Mouse (Mus musculus) bone marrow macrophage, adult 2 months (primary cell): ENCODE measurements around the gene Ttll12. TPM values are rescaled to one million over a fixed set of nuclear protein-coding genes. Genes with fewer than 3 reads are reported as not detected.

Experiments
- H3K27ac ChIP-seq: 2 replicates; pipeline ENCODE4 v1.5.1; 2012; ENCODE audit warnings: low read depth, low read length; ENCODE audit not compliant: insufficient read depth
- H3K4me1 ChIP-seq: 2 replicates; pipeline ENCODE4 v1.6.1; 2012; ENCODE audit warnings: low read length; ENCODE audit not compliant: control insufficient read depth, insufficient read depth
- H3K4me3 ChIP-seq: 2 replicates; pipeline ENCODE4 v1.5.1; 2012; ENCODE audit warnings: mild to moderate bottlenecking, low read length, moderate library complexity; ENCODE audit not compliant: insufficient read depth
- CTCF ChIP-seq: IDR thresholded peaks from 2 replicates; pipeline ENCODE4 v1.5.1; 2012; ENCODE audit warnings: low read depth, mild to moderate bottlenecking, low read length, moderate library complexity
- POLR2A ChIP-seq: IDR thresholded peaks from 2 replicates; pipeline ENCODE4 v1.6.1; 2012; ENCODE audit warnings: mild to moderate bottlenecking, low read depth, low read length, borderline replicate concordance
- polyA plus RNA-seq: library from polyadenylated mRNA; stranded (reverse); fragments of >200 nt; gene quantifications from 2 replicates; pipeline ENCODE4 v1.2.4, GENCODE M21; 2012; ENCODE audit not compliant: missing spikeins, insufficient read depth, insufficient read length

The Ttll12 gene
- polyA plus RNA-seq, 1 experiment = 14.1 TPM

DNA sequence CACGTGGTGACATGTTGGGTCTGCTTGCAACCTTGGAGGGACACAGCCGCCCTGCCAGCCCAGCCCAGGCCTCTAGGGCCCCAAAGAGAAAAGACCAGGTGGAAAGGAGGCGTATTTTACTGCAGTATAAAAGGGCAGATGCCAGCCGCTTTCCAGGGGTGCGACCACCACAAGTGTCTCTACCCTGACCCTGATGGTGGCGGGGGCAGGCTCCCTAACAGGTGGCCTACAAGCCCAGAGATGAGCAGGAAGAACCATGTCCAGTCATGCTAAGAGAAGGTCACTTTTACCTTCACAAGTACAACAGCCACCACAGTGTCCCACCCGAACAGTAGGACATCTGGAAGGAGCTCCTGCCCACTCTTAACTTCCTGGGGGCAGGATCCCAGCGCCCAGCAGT, 19.4 kb downstream of the Ttll12 start:
- Histone ChIP-seq H3K4me3 (no peak overlapping the region), H3K27ac (no peak overlapping the region), H3K4me1 (no peaks in the 10 kb centered on the region)
- TF ChIP-seq CTCF (no peak), POLR2A (no peak)

DNA sequence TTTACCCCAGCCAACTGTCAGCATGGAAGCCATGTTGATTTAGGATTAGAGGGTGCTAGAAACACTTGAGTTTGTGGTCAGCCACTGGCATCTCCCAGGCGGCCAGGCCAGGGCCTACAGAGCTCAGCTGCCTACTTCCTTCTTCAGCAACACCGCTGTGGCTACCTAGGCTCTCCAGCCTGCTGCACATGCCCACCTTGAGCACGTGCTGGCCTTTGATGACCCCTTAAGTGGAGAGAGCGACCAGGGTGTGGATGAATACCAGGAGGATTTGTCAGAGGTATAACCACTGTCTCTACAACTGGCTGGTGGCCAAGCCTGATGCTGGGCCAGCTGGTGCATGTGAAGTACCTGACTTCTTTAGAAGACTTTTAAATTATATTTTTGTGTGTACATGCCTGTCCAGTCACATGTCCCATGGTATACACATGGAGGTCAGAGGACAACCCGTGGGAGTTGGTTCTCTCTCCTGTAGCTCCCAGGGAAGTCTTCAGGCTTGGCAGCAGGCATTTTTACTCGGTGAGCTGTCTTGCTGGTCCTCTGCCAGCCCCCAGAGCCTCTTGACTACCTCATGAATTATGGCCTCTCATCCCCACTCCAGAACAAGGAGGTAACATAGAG, 20.1 kb downstream of the Ttll12 start:
- no peak for TF ChIP-seq POLR2A
- no peak for TF ChIP-seq CTCF
- no peaks in the 10 kb centered on the region for H3K4me1 ChIP-seq
- no peak overlapping the region for H3K27ac ChIP-seq
- H3K4me3 ChIP-seq = no peak overlapping the region

DNA sequence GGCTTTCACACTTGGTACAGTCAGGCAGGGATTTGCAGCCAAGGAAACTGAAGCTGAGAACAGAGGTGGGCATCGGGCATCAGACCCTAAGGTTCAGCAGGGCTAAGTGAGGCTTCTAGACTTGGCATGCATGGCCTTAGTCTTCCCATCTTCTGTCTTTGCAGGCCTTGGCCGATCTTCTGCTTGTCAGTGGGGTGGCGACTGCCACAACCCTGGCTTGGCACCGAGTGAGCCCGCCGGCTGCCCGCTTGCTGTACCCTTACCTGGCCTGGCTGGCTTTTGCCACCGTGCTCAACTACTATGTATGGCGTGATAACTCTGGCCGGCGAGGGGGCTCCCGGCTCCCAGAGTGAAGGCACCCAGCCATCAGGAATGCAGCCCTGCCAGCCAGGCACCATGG, 21.4 kb downstream of the Ttll12 start:
- Histone ChIP-seq H3K4me1 (0 out of 2 replicates have a peak, but pooled peaks cover 2% of the 10 kb centered on the region), H3K27ac (no peak overlapping the region), H3K4me3 (no peak overlapping the region)
- no peak for TF ChIP-seq CTCF
- TF ChIP-seq POLR2A = no peak

DNA sequence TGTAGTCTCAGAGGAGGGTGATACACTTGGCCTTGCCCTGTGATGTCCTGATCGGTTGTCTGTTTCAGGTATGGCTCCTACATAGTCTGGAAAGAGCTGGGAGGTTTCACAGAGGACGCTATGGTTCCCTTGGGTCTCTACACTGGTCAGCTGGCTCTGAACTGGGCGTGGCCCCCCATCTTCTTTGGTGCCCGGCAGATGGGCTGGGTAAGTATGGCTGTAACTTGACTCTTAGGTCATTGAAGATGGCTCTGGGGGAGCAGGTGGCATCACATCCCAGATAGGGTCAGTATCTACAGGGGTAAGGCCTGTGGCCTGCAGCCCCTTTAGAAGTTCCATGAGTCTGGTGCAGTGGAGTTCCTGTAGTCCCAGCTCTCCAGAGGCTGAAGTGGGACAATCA, 22.8 kb downstream of the Ttll12 start:
- no peak overlapping the region for H3K27ac ChIP-seq
- H3K4me1 ChIP-seq = peaks cover 4% of the 10 kb centered on the region
- TF ChIP-seq POLR2A = no peak
- no peak overlapping the region for H3K4me3 ChIP-seq

DNA sequence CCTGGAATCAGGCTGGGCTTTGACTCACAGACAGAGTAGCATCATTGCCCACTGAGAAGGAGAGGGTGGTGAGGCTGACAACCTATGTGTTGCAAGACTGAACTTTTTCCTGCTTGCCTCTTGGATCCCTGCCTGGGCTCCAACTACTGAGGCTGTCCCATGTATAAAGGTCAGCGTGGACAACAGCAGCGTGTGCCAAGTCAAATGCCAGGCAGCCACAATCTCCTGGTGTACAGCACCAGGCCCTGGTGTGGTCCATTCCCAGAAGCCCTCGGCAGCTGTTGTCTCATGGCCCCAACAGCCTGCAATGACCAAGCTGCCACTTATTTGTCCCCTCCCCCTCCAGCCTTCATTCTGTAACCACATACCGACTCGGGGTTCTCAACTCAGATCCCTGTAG, 23.3 kb downstream of the Ttll12 start:
- H3K4me3 ChIP-seq = no peak overlapping the region
- TF ChIP-seq POLR2A (no peak), CTCF (no peak)
- no peak overlapping the region for H3K27ac ChIP-seq
- peaks cover 8% of the 10 kb centered on the region for H3K4me1 ChIP-seq

DNA sequence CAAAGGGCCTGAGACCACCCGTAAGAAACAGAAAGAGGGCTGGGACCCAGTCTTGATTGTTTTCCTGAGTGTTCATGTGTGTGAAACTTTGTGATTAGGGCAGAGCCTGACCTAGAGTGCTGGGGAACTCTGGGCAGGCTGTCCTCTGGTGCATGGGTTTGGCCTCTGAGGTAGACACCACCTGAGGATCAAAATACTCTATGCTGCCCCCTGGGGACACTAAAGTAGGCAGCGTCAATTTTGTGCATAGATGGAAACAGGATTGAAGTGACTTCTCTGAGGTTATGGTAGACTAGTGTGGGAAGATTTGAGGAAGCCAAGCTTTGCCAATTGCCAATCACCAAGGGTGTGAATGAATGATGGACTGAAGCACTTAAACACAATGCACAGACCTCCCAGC, 24.3 kb downstream of the Ttll12 start:
- TF ChIP-seq POLR2A (no peak), CTCF (peak; percentile 23; the same call in 1 of the 2 replicates)
- H3K4me1 ChIP-seq = peaks cover 17% of the 10 kb centered on the region

DNA sequence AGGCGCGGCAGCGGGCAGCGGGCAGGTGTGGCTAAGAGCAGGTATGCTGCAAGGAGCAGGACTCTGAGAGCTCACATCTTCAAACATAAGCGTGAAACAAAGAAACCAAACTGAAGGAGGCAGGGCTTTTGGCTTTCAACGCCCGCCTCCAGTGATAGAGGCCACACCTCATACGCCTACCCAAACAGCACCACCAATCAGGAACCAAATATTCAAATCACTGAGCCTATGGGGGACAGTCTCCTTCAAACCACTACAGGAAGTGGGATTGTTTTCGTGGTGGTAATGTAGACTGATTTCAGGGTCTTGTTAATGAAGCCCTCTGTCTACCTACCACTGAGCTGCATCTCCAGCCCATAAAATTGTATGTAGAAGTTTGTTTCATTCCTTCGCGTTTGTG, 25.3 kb downstream of the Ttll12 start:
- Histone ChIP-seq H3K4me1 (peaks cover 25% of the 10 kb centered on the region), H3K27ac (no peak overlapping the region), H3K4me3 (no peak overlapping the region)
- no peak for TF ChIP-seq POLR2A
- TF ChIP-seq CTCF = no peak

More for the DNA sequence above, 24.3 kb downstream of the Ttll12 start:
- H3K4me3 ChIP-seq = no peak overlapping the region
- no peak overlapping the region for H3K27ac ChIP-seq

DNA sequence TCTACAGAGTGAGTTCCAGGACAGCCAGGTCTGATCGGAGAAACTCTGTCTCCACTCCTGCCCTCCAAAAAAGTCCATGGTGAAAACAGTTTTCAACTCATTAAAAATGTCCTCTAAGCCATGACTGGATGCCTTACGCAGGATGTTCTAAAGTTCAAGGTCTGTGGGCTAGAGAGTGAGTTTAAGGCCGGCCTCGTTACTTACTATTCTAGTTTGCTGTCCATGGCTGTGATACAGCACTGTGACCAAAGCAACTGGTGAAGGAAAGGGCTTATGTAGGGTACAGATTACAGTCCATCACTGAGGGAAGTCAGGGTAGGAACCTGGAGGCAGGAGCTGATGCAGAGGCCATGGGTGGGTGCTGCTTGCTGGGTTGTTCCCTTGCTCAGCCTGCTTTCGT, 26.4 kb downstream of the Ttll12 start:
- H3K4me1 ChIP-seq = peaks cover 27% of the 10 kb centered on the region
- H3K4me3 ChIP-seq = no peak overlapping the region
- TF ChIP-seq CTCF (no peak), POLR2A (no peak)
- H3K27ac ChIP-seq = no peak overlapping the region

DNA sequence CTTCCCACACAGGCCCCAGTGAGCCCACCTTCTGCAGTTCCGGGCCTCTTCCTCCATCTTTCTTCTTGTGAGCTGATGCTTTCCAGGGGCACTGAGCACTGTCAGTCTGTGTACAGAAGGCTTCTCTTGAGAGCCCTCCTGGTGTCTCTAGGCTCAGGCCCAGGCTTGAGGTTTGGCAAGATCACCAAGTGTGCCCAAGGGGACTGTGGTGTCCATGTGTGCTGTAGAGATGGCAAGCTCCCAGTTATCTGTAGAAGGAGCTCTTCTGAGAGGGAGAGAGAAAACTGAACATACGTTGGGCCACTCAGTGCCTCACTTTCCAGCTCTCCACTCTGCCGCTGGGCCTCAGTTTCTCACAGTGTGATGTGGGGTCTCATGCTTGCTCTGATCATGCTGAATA, 27.2 kb downstream of the Ttll12 start:
- Histone ChIP-seq H3K4me3 (no peak overlapping the region), H3K27ac (no peak overlapping the region), H3K4me1 (peaks cover 27% of the 10 kb centered on the region)
- TF ChIP-seq POLR2A = no peak
- TF ChIP-seq CTCF = no peak

DNA sequence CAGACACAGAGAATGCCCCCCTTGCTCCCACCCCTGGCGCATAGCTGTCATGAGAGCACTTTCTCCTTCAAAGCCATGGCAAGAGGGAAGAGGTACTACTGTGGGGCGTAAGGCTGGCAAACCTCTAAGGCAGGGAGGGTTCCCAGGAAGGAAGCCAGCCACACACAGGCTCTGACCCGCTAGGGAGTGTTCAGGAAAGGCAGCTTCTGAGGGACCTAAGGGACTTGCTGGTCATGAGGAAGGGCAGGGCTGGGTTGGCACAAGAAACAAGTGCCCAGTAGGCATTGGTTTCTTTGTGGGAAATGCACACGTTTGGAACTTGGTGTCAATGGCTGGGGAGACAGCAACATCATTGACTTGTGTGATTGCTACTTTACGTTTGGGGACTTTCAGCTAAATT, 29.0 kb downstream of the Ttll12 start:
- no peak overlapping the region for H3K27ac ChIP-seq
- no peak overlapping the region for H3K4me3 ChIP-seq
- no peak for TF ChIP-seq CTCF
- H3K4me1 ChIP-seq = peaks cover 41% of the 10 kb centered on the region

DNA sequence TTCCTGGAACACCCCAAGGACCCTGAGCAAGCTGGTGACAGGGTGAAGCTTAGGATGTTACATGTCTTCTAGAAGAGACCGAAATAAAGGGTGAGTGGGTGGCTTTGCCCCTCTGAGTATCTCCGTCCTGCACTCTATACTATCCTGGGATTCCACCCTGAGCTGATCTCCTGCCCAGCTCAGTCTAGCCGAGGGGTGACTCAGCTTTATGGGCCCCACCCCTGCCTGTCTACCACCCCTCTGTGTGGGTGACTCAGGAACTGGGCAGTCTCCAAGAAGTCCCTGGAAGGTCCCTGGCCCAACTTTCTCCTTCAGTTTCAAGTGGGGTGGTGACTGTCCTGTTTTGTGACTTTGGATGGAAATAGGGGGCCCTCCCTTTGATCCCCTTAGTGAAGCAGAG, 29.5 kb downstream of the Ttll12 start:
- H3K4me3 ChIP-seq = no peak overlapping the region; the same call in 1 of the 2 replicates
- TF ChIP-seq POLR2A (no peak), CTCF (no peak)
- peak overlapping the region; percentile 13; the same call in 1 of the 2 replicates for H3K27ac ChIP-seq
- H3K4me1 ChIP-seq = peaks cover 41% of the 10 kb centered on the region
